Mouse (Mus musculus) frontal cortex, adult 2 months (tissue): ENCODE data around the gene Selenoi. TPM values are rescaled to one million over a fixed set of nuclear protein-coding genes. Genes with fewer than 3 reads are reported as not detected.

ENCODE experiments used
- polyA plus RNA-seq: library from polyadenylated mRNA; depleted of rRNA; stranded (reverse); fragments of >200 nt; gene quantifications from 2 replicates; pipeline ENCODE4 v1.2.3, GENCODE M21; 2012; rRNA removed

Selenoi gene
- polyA plus RNA-seq, 1 experiment = 27.6 TPM

Other genes with a start within 250 kb of the Selenoi start
- gene Il6, start 219.5 kb upstream of the Selenoi start, polyA plus RNA-seq = 0.10 and 0.25 TPM in 2 replicates
- gene Tyms, start 159.0 kb upstream of the Selenoi start, polyA plus RNA-seq = 3.7 and 3.9 TPM in 2 replicates
- 15.0 and 17.5 TPM in 2 replicates for gene Garem2, start 127.4 kb upstream of the Selenoi start, polyA plus RNA-seq
- gene 3110082J24Rik, start 126.5 kb upstream of the Selenoi start, polyA plus RNA-seq = 4.3 and 4.6 TPM in 2 replicates
- 67.4 and 74.4 TPM in 2 replicates for gene Hadha, start 77.4 kb upstream of the Selenoi start, polyA plus RNA-seq
- 101 and 103 TPM in 2 replicates for gene Hadhb, start 77.3 kb upstream of the Selenoi start, polyA plus RNA-seq
- gene Adgrf3, start 26.9 kb upstream of the Selenoi start, polyA plus RNA-seq = not detected in 2 replicates
- gene Drc1, start 48.8 kb downstream of the Selenoi start, polyA plus RNA-seq = 8.8 and 11.5 TPM in 2 replicates
- 12.0 and 12.6 TPM in 2 replicates for gene Otof, start 229.4 kb downstream of the Selenoi start, polyA plus RNA-seq
- gene 1700001C02Rik, start 233.5 kb downstream of the Selenoi start, polyA plus RNA-seq = not detected in 2 replicates